Mouse (Mus musculus): Measurements from ENCODE around the gene Alox5. TPM values are rescaled to one million over a fixed set of nuclear protein-coding genes. Genes with fewer than 3 reads are reported as not detected.

The Alox5 gene
- polyA plus RNA-seq, 1 experiment from 2014 or later: 0.80 TPM

DNA sequence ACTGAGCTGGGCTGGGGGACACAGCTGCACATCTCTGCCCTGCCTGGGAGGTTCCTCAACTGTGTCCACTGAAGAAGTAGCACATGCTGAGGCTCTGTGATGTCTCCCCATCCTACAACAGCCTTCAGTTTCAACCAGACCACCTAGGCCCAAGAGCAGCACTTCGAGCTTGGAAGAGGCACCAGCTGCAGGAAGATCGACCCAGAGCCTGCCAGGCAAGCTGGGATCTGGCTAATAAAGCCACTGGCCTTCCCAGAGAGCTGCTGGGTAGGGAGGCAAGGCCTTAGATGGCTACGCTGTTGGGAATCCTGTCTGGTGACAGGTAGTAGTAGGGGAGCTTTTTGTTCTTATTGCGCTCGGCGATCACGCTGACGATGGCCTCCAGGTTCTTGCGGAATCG is 50.5 kb downstream of the Alox5 start:
- 97% methylated on average over 10 of the region's 10 CpGs for WGBS

DNA sequence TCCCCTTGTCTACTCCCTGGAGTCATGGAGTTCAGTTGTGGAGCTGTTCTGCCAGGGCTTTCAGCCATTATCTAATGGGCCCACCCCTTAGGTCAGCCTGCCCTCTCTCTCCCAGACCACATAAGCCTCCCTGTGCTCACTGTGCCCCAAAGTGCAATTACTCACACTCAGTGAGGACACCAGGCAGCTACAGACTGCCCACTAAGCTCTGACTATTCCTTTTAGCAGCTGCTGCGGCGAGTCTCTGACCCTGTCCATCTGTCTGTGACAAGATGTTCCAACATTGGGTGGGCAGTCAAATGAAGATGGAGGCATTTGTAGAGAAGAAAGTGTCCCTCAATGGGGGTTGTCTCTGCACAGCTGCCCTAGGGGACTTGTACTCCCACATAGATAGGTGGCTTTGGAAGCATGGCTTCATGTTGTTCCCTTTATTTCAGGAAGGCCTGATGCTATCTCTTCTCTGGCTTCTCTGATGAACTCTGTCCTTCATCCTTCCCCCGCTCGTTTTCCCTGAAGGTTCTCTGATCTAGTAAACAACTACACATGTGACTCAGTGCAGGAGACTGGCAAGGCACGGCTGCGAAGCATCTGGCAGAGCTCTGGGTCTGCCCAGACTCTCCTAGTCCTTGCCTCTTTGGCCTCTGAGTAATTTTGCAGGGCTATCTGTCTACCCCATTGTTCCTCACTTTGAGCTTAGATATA is 52.9 kb downstream of the Alox5 start:
- Histone ChIP-seq H3K9ac (no peak overlapping the region), H3K4me1 (replicated peaks; ENCODE audit: control insufficient read depth, insufficient read depth, low read length) (peaks cover 10% of the 10 kb centered on the region; the same call in 1 of the 2 replicates), H3K27me3 (ENCODE audit: control insufficient read depth, insufficient read depth, low read length) (no peaks in the 10 kb centered on the region), H3K27ac (no peak overlapping the region), H3K36me3 (replicated peaks; ENCODE audit: control insufficient read depth, insufficient read depth) (peaks cover 58% of the 10 kb centered on the region), H3K4me3 (replicated peaks; ENCODE audit: low read length) (no peak overlapping the region), H3K4me2 (replicated peaks) (no peak overlapping the region), H3K9me3 (ENCODE audit: control insufficient read depth, low read length) (no peaks in the 10 kb centered on the region)
- 89% methylated on average over 6 of the region's 6 CpGs for WGBS
- ATAC-seq (ENCODE audit: low FRiP score): no peak
- DNase-seq (ENCODE audit: low spot score): no peak

More for the DNA sequence above, 50.5 kb downstream of the Alox5 start:
- Histone ChIP-seq H3K9ac (no peak overlapping the region), H3K9me3 (ENCODE audit: control insufficient read depth, low read length) (no peaks in the 10 kb centered on the region), H3K4me2 (replicated peaks) (no peak overlapping the region), H3K27me3 (ENCODE audit: control insufficient read depth, insufficient read depth, low read length) (no peaks in the 10 kb centered on the region), H3K27ac (no peak overlapping the region), H3K4me3 (replicated peaks; ENCODE audit: low read length) (no peak overlapping the region), H3K36me3 (replicated peaks; ENCODE audit: control insufficient read depth, insufficient read depth) (peaks cover 46% of the 10 kb centered on the region), H3K4me1 (replicated peaks; ENCODE audit: control insufficient read depth, insufficient read depth, low read length) (peaks cover 10% of the 10 kb centered on the region; the same call in 1 of the 2 replicates)
- DNase-seq (ENCODE audit: low spot score) (no peak), ATAC-seq (ENCODE audit: low FRiP score) (no peak)

DNA sequence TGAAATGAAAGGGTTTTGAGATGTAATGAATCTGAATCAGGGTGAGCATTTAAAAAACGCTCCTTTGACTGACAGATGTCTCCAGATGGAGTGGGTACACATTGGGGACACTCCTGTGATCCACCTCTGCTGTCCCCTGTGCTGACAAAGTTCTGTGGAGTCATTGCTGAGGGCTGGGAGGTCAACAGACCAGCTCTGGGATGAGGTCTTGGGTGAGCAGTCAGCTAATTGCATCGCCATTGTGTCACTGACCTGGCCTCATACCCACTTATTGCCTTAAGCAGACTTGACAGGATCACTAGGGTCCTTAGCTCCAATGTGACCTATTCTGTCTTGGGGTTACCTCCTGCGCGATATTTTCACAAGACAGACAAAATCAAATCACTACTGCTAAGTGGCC is 53.8 kb downstream of the Alox5 start:
- peaks cover 62% of the 10 kb centered on the region for H3K36me3 ChIP-seq (replicated peaks; ENCODE audit: control insufficient read depth, insufficient read depth)
- no peak overlapping the region for H3K27ac ChIP-seq

GRCm38 (mm10) chr6:116406680-116407079 is 54.3 kb downstream of the Alox5 start:
- no peak overlapping the region for H3K4me2 ChIP-seq (replicated peaks)
- H3K27me3 ChIP-seq (ENCODE audit: control insufficient read depth, insufficient read depth, low read length): no peaks in the 10 kb centered on the region
- no peak overlapping the region for H3K9ac ChIP-seq
- 55% methylated on average over 5 of the region's 5 CpGs for WGBS
- H3K36me3 ChIP-seq (replicated peaks; ENCODE audit: control insufficient read depth, insufficient read depth): peaks cover 67% of the 10 kb centered on the region
- ATAC-seq (ENCODE audit: low FRiP score): no peak
- no peak overlapping the region for H3K4me3 ChIP-seq (replicated peaks; ENCODE audit: low read length)
- H3K9me3 ChIP-seq (ENCODE audit: control insufficient read depth, low read length): no peaks in the 10 kb centered on the region
- DNase-seq (ENCODE audit: low spot score): no peak
- H3K27ac ChIP-seq: no peak overlapping the region; the same call in 1 of the 2 replicates
- peaks cover 10% of the 10 kb centered on the region; the same call in 1 of the 2 replicates for H3K4me1 ChIP-seq (replicated peaks; ENCODE audit: control insufficient read depth, insufficient read depth, low read length)

More for the DNA sequence above, 53.8 kb downstream of the Alox5 start:
- no peaks in the 10 kb centered on the region for H3K27me3 ChIP-seq (ENCODE audit: control insufficient read depth, insufficient read depth, low read length)
- H3K9me3 ChIP-seq (ENCODE audit: control insufficient read depth, low read length): no peaks in the 10 kb centered on the region
- DNase-seq (ENCODE audit: low spot score): no peak
- WGBS: 89% methylated on average over 4 of the region's 4 CpGs
- H3K4me3 ChIP-seq (replicated peaks; ENCODE audit: low read length): no peak overlapping the region
- no peak for ATAC-seq (ENCODE audit: low FRiP score)
- no peak overlapping the region for H3K4me2 ChIP-seq (replicated peaks)
- H3K4me1 ChIP-seq (replicated peaks; ENCODE audit: control insufficient read depth, insufficient read depth, low read length): peaks cover 10% of the 10 kb centered on the region; the same call in 1 of the 2 replicates
- H3K9ac ChIP-seq: no peak overlapping the region

DNA sequence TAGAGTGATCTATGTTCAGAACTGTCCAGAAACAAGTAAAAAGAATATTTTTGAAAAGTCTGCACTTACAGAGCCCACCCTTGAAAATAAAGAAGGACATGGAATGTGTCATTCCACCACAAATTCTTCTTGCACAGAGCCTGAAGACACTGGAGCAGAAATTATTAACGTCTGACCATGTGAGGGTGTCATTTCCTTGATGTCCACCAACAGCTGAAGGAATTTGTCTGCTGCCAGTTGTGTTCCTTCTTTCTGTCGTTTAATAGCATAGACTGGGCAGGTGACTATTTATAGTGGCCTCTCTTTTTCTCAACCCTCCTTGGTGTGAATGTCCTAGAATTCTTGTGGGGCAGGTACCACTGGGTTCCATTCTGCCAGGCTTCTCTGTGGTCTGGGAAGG is 54.8 kb downstream of the Alox5 start:
- H3K9me3 ChIP-seq (ENCODE audit: control insufficient read depth, low read length): no peaks in the 10 kb centered on the region
- ATAC-seq (ENCODE audit: low FRiP score) (no peak), DNase-seq (ENCODE audit: low spot score) (no peak)
- H3K4me1 ChIP-seq (replicated peaks; ENCODE audit: control insufficient read depth, insufficient read depth, low read length): peaks cover 10% of the 10 kb centered on the region; the same call in 1 of the 2 replicates
- WGBS: 78% methylated on average over 2 of the region's 2 CpGs
- no peak overlapping the region for H3K4me2 ChIP-seq (replicated peaks)
- H3K27me3 ChIP-seq (ENCODE audit: control insufficient read depth, insufficient read depth, low read length): no peaks in the 10 kb centered on the region
- no peak overlapping the region for H3K4me3 ChIP-seq (replicated peaks; ENCODE audit: low read length)
- H3K27ac ChIP-seq: no peak overlapping the region; the same call in 1 of the 2 replicates
- H3K36me3 ChIP-seq (replicated peaks; ENCODE audit: control insufficient read depth, insufficient read depth): peaks cover 72% of the 10 kb centered on the region
- H3K9ac ChIP-seq: no peak overlapping the region

DNA sequence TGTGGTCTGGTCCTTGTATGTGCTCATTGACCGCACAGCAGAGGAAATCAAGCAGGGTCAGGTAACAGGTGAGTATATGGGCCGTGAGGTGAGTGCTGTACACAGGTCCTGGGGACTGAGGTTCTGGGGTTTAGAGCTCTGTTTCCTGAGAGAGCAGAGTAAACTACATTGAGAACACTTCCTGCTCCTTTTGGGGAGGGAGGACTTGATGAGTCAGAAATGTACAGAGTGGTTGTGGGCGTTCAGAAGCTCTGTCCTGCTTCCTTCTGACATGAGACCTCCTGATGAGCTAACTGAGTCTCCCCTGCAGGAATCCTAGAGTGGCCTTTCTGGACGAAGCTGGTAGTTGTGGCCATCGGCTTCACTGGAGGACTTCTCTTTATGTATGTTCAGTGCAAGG is 55.3 kb downstream of the Alox5 start:
- Histone ChIP-seq H3K4me2 (replicated peaks) (no peak overlapping the region), H3K4me3 (replicated peaks; ENCODE audit: low read length) (no peak overlapping the region), H3K36me3 (replicated peaks; ENCODE audit: control insufficient read depth, insufficient read depth) (peaks cover 71% of the 10 kb centered on the region), H3K4me1 (replicated peaks; ENCODE audit: control insufficient read depth, insufficient read depth, low read length) (peaks cover 10% of the 10 kb centered on the region; the same call in 1 of the 2 replicates), H3K27ac (no peak overlapping the region), H3K9ac (no peak overlapping the region), H3K9me3 (ENCODE audit: control insufficient read depth, low read length) (no peaks in the 10 kb centered on the region), H3K27me3 (ENCODE audit: control insufficient read depth, insufficient read depth, low read length) (no peaks in the 10 kb centered on the region)
- no peak for DNase-seq (ENCODE audit: low spot score)
- ATAC-seq (ENCODE audit: low FRiP score): no peak
- WGBS: 73% methylated on average over 5 of the region's 5 CpGs

- 17% methylated on average over 9 of the region's 9 CpGs for WGBS
- ATAC-seq (ENCODE audit: low FRiP score) (peak; percentile 66; the same call in 1 of the 2 replicates), DNase-seq (ENCODE audit: low spot score) (no peak)
- Histone ChIP-seq H3K27ac (no peak overlapping the region), H3K9me3 (ENCODE audit: control insufficient read depth, low read length) (no peaks in the 10 kb centered on the region), H3K4me3 (replicated peaks; ENCODE audit: low read length) (no peak overlapping the region), H3K4me1 (replicated peaks; ENCODE audit: control insufficient read depth, insufficient read depth, low read length) (peaks cover 10% of the 10 kb centered on the region; the same call in 1 of the 2 replicates), H3K36me3 (replicated peaks; ENCODE audit: control insufficient read depth, insufficient read depth) (peaks cover 66% of the 10 kb centered on the region), H3K27me3 (ENCODE audit: control insufficient read depth, insufficient read depth, low read length) (no peaks in the 10 kb centered on the region), H3K4me2 (replicated peaks) (no peak overlapping the region), H3K9ac (no peak overlapping the region)
Measured at GRCm38 (mm10) chr6:116405243-116405642, 55.7 kb downstream of the Alox5 start.

DNA sequence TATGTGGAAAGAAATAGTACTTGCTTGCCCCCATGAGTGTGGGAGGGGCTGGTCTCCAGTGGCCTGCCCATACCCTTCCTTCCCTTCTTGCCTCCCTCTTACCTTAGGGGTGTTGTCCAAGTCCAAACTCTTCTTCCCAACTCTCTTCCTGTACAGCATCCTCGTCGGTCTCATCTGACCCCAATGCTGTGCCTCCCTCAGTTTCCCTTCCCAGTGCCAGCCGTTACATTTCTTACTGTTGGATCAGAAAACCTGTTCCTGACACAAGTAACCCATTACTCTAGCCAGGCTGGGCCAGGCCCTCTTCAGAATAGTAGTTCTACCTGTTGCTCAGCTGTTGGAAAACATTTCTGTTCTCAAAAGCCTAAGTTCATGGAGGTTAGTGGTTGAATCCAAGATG is 58.6 kb downstream of the Alox5 start:
- Histone ChIP-seq H3K9ac (no peak overlapping the region), H3K4me2 (replicated peaks) (no peak overlapping the region), H3K36me3 (replicated peaks; ENCODE audit: control insufficient read depth, insufficient read depth) (peaks cover 42% of the 10 kb centered on the region), H3K27me3 (ENCODE audit: control insufficient read depth, insufficient read depth, low read length) (no peaks in the 10 kb centered on the region), H3K9me3 (ENCODE audit: control insufficient read depth, low read length) (no peaks in the 10 kb centered on the region), H3K4me1 (replicated peaks; ENCODE audit: control insufficient read depth, insufficient read depth, low read length) (peaks cover 19% of the 10 kb centered on the region; the same call in 1 of the 2 replicates), H3K27ac (no peak overlapping the region), H3K4me3 (replicated peaks; ENCODE audit: low read length) (no peak overlapping the region)
- ATAC-seq (ENCODE audit: low FRiP score): no peak
- 99% methylated on average over 3 of the region's 3 CpGs for WGBS
- DNase-seq (ENCODE audit: low spot score): no peak

GRCm38 (mm10) chr6:116401746-116402423 is 59.1 kb downstream of the Alox5 start:
- H3K27ac ChIP-seq: no peak overlapping the region
- no peak overlapping the region for H3K4me3 ChIP-seq (replicated peaks; ENCODE audit: low read length)
- no peak overlapping the region for H3K4me2 ChIP-seq (replicated peaks)
- peaks cover 37% of the 10 kb centered on the region for H3K36me3 ChIP-seq (replicated peaks; ENCODE audit: control insufficient read depth, insufficient read depth)
- no peaks in the 10 kb centered on the region for H3K9me3 ChIP-seq (ENCODE audit: control insufficient read depth, low read length)
- H3K4me1 ChIP-seq (replicated peaks; ENCODE audit: control insufficient read depth, insufficient read depth, low read length): peaks cover 24% of the 10 kb centered on the region; the same call in 1 of the 2 replicates
- no peaks in the 10 kb centered on the region for H3K27me3 ChIP-seq (ENCODE audit: control insufficient read depth, insufficient read depth, low read length)
- ATAC-seq (ENCODE audit: low FRiP score) (no peak), DNase-seq (ENCODE audit: low spot score) (no peak)
- WGBS: 94% methylated on average over 12 of the region's 12 CpGs
- H3K9ac ChIP-seq: no peak overlapping the region

All from hindbrain, embryonic 14.5 days (tissue).